Mouse (Mus musculus) urinary bladder, adult 2 months (tissue): ENCODE results near the gene Ano4. TPM values are rescaled to one million over a fixed set of nuclear protein-coding genes. Genes with fewer than 3 reads are reported as not detected.

Experiments used
- DNase-seq: peaks from one replicate; pipeline ENCODE4 v3.0.0; 2022; ENCODE audit warnings: low spot score
- polyA plus RNA-seq: library from polyadenylated mRNA; depleted of rRNA; stranded (reverse); fragments of >200 nt; gene quantifications from 2 replicates; pipeline ENCODE4 v1.2.3, GENCODE M21; 2012

Ano4 gene
- polyA plus RNA-seq, 1 experiment, result 0.59 TPM

DNA sequence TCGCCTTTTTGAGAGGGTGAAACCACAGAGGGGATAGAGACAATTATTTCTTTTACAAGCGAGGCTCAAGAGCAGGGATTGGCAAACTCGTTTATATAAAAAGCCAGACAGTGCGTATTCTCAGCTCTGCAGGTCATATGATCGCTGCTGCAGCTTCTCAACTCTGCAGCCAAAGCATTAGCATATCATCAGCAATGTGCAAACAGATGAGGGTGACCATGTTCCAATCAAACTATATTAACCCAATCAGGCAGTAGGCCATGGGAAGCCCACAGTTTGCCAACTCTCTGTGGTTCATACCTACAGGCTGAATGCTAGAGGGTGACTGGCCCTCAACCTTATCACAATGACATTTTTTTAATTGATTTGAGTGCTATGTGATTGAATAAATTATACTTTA is 64.2 kb downstream of the Ano4 start:
- no peak for DNase-seq

DNA sequence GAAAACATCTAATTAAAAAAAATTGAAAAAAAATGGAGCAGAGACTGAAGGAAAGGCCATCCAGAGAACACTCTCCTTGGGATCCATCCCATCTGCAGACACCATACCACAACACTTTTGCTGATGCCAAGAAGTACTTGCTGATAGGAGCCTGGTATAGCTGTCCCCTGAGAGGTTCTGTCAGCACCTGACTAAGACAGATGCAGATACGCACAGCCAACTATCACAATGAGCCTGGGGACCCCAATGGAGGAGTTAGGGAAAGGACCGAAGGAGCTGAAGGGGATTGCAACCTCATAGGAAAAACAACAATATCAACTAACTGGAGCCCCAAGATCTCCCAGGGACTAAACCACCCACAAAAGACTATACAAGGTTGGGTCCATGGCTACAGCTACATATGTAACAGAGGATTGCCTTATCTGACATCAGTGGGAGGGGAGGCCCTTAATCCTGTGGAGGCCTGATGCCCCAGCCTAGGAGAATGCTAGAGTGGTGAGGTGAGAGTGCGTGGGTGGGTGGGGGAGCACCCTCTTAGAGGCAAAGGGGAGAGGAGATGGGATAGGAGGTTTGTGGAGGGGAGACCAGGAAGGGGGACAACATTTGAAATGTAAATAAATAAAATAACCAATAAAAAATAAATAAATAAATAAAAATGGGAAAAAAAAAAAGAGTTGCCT is 71.4 kb downstream of the Ano4 start:
- no peak for DNase-seq

DNA sequence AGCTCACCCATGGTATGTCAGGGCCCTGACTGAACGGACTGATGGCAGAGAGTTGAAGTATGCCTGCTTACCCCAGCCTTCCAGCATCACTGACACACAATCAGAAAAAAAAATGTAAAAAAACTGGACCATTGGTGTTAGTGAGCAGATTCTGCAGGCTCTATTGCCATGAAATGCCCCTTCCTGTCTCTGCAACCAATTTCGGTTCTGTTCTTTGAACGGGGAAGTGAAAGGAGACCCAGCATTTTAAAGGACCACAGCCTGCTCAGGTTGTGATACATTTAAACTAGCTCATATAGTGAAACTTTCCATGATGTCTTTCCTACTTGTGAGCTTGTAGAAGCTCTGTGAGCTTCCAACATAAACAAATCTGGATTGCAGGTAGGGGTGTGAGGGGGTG is 77.2 kb downstream of the Ano4 start:
- no peak for DNase-seq

DNA sequence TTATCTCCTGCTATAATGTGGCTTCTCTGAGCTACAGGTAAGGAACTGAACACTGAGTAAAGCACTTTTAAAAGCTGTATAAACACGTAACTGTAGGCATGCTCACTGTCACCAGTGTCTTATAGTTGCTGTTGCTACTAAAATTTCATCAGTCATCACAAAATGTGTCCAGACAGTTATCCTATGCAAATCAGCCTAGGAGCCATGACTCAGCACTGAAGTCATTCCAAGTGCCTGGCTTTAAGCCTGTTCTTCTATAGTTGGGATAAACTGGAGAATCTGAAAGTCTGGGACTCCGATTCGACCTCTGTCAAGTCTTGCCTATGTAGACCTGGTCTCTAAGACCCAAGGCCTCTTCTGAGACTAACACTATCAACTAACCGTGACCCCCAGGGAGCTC is 81.2 kb downstream of the Ano4 start:
- no peak for DNase-seq

DNA sequence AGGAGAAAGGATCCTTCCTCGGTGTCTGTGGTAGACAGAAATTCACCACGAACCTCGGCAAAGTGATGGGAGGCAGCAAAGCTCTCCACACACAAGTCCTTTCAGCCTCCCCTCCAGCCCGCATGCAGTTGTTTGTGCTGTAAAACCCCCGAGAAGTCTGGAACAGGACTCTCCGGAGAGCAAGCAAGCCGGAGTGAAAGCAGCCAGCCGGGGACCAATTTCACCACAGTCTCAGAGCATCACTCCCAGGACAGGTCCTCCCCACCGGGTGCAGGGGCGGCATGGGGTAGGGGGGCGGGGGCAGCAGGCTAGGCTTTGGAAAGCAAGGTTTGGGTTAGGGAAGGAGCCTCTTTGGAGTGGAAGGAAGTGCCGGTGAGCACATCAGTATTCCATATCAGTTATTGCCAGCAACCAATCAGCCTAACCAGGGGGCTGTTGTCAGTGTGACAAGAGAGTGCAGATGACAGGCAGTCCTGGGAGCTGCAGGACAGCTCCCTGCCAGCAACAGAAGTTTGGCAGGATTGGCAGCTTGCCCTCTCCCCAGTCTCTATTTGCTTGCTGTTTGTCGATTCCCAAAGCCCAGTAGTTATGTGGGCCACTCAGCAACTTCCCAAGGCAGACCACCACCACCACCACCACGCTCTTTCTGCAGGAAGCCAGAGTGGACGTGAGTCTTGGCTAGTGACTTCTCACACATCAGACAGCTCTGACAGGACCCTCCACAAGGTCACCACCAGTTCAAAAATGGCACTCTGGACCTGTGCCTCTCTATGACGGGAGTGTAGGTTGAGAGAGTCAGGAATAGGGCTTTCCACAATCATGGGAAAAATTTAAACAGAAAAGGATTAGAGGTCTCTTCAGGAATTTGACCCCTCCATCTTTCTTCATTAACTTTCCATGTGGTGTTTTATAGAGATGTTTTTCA is 86.8 kb downstream of the Ano4 start:
- DNase-seq, result no peak

DNA sequence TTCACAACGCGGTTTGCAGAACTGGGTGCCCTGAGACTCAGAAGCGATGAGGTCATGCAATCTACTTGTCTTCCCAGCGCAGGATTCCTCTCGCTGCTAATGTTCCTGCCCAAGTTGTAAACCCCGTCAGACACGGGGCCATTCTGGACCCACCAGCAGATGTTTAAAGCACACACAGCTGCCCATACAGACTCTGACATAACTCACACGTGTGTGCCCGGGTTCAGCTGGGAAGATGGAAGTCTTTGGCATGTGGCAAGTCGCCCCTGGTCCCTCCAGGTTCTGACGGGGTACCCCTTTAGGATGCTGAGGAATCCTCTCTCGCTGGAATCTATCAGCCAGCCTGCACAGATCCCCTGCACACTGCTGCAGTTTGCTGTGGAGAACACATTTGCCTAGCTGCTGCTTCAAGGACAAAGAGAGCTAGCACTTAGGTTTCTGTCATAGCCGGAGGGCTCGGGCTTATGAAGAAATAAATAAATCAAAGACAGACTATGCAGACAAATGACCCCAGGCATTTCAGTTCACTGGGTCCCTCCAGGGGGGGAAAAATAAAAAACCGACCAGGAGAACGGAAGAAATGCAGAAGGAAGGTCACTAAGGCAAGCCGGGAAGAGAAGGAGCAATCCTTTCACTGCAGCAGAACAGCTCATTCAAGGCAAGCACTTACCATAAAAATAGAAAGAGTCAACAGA is 87.7 kb downstream of the Ano4 start:
- DNase-seq, result no peak

DNA sequence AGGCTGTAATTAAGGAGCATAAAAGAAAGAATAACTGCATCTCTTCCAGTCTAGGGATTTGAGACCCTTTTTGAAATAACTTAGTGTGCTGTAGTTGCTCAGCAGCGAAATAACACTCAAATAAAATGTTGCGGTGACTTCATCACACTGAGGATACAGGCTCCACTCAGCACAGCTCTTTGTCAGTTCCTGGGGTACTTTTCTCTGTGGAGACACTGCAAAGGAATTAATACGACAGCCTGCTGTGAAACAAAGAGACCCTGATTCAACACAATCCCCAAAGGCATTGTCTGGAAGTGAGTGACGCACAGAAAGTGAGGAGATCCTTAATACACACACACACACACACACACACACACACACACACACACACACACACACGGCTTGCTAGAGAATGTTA is 89.8 kb downstream of the Ano4 start:
- DNase-seq, result no peak

DNA sequence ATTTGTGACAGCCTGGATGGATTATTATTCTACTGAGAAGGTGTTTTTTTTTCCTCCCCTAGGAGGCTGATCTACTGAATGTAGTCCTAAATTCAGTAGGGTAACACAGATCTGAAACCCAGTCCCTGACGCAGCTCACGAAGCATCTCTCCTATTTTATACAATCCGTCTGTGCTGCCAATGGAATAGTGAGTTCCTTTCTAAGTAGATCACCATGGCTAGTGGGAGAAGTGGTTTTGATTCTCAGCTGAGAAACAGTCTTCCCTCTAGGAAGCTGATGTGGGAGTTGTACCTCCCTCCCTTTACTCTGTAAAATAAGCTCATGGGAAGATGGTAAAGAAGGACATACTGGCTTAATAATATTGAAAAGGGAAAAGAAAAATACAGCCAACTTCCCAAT is 90.8 kb downstream of the Ano4 start:
- DNase-seq, result no peak

DNA sequence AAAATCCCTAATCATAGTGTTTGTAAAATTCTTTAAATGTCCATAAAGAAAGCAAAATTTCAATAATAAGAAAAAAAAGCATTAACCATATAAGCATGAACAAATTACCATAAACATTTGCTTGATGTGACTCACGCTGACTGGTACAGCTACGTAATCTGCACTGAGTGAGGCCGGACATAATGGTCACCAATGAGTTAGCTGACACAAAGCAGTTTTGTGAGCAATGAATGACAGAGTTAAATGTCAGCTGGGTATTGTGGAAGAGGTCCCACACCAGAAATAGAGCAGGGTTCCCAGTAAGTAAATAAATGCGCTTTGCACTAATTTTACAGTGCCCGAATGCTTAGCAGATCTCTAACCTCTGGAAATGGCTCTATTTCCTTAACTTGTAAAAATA is 91.9 kb downstream of the Ano4 start:
- no peak for DNase-seq

DNA sequence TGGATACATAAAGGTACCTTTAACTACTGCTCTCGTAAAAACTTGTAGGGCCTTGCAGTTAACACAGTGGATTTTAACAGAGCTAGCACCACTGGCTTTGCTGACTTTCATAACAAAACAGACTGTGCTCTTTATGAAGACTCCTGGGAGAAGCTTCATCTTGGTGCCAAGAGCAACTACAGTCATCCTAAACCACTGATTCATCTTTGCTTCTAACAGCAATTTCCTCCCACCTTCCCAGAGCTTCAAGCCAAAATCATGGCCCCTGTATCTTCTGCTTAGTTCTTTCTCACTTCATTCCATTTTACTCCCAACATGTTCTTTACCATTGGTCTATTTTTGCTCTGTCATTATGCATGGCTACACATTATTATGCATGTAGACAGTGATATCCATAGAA is 100.8 kb downstream of the Ano4 start:
- no peak for DNase-seq

DNA sequence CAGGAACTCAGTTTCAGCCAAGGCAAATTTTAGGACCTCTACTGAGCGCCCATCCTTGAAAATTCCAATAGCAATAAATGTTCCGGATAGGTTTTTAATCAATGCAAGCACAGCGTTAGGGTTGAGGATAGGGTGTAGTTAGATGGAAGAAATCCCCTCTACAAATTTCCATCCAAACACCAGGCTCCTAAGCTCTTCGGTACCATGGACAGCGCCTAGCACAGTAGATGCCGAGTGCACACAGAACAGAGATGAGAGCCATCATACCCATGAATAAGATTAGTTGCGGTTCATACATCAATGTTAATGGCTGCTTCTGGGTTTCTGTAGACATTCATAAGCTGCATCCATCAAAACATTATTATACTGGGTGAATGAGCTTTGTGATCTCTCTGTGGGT is 120.0 kb downstream of the Ano4 start:
- no peak for DNase-seq

DNA sequence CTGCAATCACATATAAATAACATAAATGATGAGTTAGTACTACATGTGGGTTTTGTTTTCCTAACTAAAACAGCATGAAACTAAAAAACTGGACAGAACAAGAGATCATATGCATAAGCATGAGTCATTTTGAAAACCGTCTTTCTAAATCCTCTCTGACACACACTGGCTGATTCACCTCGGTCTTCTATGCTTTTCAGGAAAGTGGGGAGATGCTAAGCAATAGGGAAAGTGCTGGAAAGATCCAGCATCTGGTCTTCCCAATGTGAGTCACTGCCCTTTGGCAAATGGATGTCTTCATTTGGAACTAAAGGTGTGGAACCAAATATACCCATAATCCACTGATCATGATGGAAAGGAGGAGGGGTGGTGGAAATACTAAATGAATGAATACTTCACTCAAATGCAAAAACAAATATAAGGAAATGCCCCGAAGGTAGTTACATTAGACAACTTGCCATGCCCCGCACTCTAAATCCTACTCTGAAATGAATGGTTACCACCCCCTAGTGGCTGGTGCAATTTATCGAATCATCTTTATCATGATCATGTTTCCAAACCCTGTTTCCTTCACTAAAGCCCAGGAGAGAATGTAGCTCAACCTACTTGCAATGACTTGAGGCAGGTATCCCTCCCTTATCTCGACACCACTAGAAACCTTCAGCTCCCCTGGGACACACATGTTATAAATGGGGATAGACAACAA is 122.1 kb downstream of the Ano4 start:
- no peak for DNase-seq

DNA sequence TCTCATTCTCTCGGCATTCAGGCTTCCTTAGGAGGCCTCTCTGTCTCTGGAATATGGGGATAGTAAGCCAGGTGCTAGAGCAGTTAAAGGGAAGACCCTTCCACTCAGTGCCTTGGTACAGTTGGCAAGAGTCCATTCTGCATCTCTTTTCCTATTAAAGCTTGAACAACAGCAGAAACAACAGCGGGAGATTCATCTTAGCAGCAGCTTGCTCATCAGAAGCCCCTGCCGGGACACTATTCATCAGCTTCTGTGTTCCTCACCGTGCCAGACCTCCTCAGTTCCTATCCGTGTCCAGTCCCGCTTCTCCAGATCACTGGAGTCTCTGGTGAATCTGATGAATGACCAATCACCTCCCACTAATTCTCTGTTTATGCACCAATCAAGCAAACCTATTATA is 128.5 kb downstream of the Ano4 start:
- no peak for DNase-seq

DNA sequence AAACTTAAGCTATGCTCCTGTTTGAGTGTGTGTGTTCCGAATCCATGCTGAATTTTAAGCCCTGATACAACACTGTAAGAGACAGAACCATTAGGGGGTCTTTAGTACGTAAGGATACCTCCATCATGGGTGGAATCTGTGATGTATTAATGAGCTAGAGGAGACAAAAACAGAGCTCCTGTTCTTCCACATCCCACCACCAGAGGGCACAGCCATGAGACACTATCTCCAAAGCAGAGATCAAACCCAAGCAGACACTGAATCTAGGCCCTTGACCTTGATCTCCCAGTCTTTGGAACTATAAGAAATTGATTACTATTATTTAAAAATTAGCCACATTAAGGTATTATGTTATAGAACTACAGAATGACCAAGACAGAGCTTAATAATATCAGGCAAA is 138.7 kb downstream of the Ano4 start:
- DNase-seq, result no peak

DNA sequence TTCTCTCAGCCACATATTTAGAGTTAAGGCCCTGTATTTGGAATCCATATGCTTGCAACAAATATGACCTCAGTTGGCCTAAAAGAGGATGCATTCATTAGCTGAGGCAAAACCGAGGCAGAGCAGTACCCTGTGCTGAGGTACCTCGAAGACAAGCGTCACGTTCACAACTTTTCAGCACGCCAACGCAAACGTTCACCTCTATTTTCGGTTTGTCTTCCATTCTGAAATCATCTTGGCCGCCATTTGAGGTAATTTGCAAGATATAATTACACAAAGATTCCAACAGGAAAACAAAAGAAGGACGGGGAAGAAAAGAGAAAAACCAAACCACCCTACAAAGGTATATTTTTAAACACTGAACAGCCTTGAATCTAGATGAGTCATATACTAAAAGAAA is 148.1 kb downstream of the Ano4 start:
- DNase-seq, result no peak

DNA sequence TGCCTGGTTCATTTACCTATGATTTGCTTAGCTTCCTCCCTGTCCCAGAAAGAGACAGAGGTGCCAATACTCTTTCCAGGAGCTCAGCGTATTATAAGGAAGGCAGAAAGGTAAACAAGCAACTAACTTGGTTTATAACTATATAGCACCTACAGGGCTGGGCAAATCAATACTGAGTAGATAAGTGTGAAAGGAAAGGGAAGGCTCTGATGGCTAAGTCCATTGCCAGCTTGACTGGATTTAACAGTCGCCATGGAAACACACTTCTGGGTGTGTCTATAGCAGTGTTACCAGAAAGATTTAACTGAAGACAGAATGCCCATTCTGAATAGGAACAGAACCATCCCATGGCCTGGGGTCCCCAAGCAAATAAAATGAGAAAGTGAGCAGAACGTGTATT is 149.5 kb downstream of the Ano4 start:
- DNase-seq, result no peak

DNA sequence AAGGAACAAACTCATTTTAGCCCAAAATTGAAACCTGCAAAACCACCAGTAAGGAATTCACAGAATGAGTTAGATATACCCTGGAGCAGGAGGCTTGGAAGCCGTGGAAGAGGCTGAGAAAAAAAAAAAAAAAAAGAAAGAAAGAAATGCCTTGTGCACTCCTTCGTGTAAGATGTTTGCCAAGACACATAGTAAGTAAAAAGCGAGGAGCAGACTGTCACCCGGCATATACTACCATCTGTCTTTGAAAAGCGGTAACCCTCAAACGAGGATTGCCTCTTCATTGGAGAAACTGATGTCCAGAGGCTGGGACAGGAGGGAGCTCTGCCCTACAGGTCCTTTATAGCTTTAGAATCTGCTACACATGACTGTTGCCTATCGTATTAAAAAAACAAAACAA is 150.1 kb downstream of the Ano4 start:
- DNase-seq, result no peak

DNA sequence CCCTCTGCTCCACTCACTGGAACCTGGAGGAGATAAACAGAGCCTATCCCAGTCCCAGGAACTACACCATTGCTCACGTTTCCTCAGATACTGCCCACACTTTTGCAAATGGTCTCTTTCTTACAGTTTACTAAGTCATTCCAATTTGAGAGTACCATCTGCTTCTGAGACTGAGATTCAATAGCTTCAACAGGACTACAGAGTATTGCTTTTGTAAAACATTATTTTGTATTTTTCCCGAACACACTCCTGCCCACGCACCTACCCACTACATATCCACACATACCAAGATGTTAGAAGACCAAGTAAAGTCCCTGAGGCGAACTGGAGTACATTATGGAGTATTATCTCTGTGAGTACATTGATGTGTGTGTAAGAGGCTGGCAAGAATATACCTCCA is 166.6 kb downstream of the Ano4 start:
- no peak for DNase-seq

DNA sequence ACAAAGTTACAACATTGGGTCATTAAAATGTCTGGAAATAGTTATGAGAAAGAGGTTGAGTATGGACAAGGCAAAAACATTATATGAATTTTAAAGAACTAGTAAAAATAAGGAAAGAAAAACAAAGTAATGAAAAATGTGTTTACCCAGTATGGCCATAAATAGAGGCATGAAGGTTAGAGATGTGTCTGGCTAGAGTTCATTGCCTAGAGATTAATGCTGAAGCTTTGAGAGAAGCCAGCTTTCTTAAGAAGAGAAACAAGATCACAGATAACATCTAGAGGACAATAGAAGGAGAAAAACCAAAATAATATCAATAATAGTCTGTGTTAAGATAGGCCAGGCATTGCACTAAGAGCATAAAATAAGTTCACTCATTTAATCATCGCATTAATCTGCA is 180.0 kb downstream of the Ano4 start:
- DNase-seq, result no peak

DNA sequence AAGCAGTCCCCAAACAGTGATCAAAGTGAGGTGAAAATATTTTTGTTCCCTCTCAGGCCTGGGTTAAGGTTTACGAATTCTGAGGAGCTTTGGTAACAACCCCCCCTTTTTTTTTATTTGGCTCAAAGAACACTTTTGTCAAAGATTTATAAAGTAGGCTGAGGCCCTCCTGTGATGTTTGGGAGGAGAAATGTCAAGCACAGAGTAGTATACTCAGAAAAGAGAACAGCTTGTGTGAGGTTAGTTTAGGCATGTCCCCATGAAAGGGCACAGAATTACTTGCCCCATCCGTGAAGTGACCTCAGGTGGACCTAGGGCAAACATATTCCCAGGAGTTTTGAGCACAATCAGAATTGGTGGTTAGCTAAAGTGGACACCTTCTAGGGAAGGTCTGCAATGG is 189.1 kb downstream of the Ano4 start:
- DNase-seq, result no peak

DNA sequence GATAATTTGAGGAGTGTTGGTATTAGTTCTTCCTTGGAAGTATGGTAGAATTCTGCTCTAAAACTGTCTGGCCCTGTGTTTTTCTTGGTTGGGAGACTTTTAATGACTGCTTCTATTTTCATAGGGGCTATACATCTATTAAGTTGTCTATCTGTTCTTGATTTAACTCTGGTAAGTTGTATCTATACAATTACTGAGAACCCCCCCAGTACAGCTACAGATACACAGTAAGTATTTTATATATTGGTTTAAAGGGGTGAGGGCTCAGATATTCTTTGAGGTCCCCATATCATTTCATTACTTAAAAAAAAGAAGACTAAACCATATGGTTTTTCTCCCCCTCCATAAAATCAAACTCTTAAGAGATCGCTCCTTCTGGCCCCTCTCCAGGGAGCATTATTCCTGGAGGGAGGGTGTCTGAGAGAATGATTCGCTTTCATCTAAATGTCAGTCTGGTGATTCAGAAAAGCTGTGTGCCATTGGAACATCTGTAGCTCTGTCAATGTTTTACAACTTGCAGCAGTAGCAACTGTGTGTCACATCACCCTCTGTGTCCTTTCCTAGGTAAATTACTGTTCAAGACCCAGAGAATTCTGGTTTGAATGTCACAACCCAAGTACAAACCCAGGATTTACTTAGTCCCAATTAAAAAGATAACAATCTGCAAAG is 189.6 kb downstream of the Ano4 start:
- DNase-seq, result no peak

DNA sequence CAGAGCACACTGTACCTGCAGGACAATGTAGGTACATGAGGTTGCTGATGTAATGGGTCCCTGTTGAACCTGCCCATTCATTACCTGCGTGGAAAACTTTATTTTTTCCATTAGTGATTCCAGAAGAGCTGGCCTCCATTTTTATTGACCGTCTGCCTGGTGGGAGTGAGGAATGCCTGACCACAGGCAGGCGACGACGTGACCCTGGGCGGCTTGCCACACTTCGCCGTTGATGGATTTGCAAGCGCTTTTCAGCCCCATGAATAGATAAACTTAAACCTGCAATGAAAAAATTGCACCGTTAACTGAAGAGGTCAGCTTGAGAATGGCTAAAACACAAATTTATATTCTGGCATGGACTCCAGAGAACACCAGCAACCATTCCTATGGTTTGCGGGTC is 195.4 kb downstream of the Ano4 start:
- no peak for DNase-seq
